Mouse (Mus musculus): ENCODE data around the gene Kalrn.
A peak's percentile ranks its signal among the peaks of the same experiment; 100 is the strongest.

Gene Kalrn

GRCm38 (mm10) chr16:34167042-34167441 is 406.3 kb downstream of the Kalrn start:
- DNase-seq: no peak

- DNase-seq: no peak
Observed at GRCm38 (mm10) chr16:34163086-34163485, 410.2 kb downstream of the Kalrn start.

GRCm38 (mm10) chr16:34159576-34159975 is 413.8 kb downstream of the Kalrn start:
- peak; percentile 37 to 62 for DNase-seq

GRCm38 (mm10) chr16:34157386-34158135 is 415.8 kb downstream of the Kalrn start:
- peak in 1 of 2 experiments; percentile 15 for DNase-seq

- DNase-seq: no peak
Observed at GRCm38 (mm10) chr16:34155696-34156095, 417.6 kb downstream of the Kalrn start.

GRCm38 (mm10) chr16:34154903-34155302 is 418.4 kb downstream of the Kalrn start:
- DNase-seq: no peak

GRCm38 (mm10) chr16:34151528-34152071 is 421.7 kb downstream of the Kalrn start:
- DNase-seq: no peak

- no peak for DNase-seq
Observed at GRCm38 (mm10) chr16:34141670-34142069, 431.7 kb downstream of the Kalrn start.

- no peak for DNase-seq
Observed at GRCm38 (mm10) chr16:34135074-34135473, 438.3 kb downstream of the Kalrn start.

GRCm38 (mm10) chr16:34134628-34135027 is 438.7 kb downstream of the Kalrn start:
- no peak for DNase-seq

- peak; percentile 83 to 86 for DNase-seq
Observed at GRCm38 (mm10) chr16:34125595-34125994, 447.7 kb downstream of the Kalrn start.

- DNase-seq: no peak
Observed at GRCm38 (mm10) chr16:34122486-34122885, 450.8 kb downstream of the Kalrn start.

- DNase-seq: no peak
Observed at GRCm38 (mm10) chr16:34121288-34121687, 452.0 kb downstream of the Kalrn start.

GRCm38 (mm10) chr16:34120801-34121201 is 452.5 kb downstream of the Kalrn start:
- no peak for DNase-seq

- DNase-seq: no peak
Observed at GRCm38 (mm10) chr16:34119844-34120243, 453.5 kb downstream of the Kalrn start.

GRCm38 (mm10) chr16:34119370-34119769 is 454.0 kb downstream of the Kalrn start:
- peak; percentile 49 to 56 for DNase-seq

- peak; percentile 84 to 89 for DNase-seq
Observed at GRCm38 (mm10) chr16:34114665-34115064, 458.7 kb downstream of the Kalrn start.

GRCm38 (mm10) chr16:34113150-34113549 is 460.2 kb downstream of the Kalrn start:
- DNase-seq: no peak

GRCm38 (mm10) chr16:34112490-34112889 is 460.8 kb downstream of the Kalrn start:
- DNase-seq: peak; percentile 37 to 42

- no peak for DNase-seq
Observed at GRCm38 (mm10) chr16:34110840-34111625, 462.3 kb downstream of the Kalrn start.

- no peak for DNase-seq
Observed at GRCm38 (mm10) chr16:34104427-34104826, 468.9 kb downstream of the Kalrn start.

GRCm38 (mm10) chr16:34102742-34103141 is 470.6 kb downstream of the Kalrn start:
- peak in 1 of 2 experiments; percentile 30 for DNase-seq

GRCm38 (mm10) chr16:34099795-34100194 is 473.5 kb downstream of the Kalrn start:
- no peak for DNase-seq

Measured in cerebellum, postnatal 14 days (tissue).